Mouse (Mus musculus): ENCODE data around the gene Dab2ip.
A peak's percentile ranks its signal among the peaks of the same experiment; 100 is the strongest.

Gene Dab2ip

GRCm38 (mm10) chr2:35713460-35713859 lies 155.4 kb downstream of the Dab2ip start:
- DNase-seq (ENCODE audit: low read depth, low spot score): no peak

DNA sequence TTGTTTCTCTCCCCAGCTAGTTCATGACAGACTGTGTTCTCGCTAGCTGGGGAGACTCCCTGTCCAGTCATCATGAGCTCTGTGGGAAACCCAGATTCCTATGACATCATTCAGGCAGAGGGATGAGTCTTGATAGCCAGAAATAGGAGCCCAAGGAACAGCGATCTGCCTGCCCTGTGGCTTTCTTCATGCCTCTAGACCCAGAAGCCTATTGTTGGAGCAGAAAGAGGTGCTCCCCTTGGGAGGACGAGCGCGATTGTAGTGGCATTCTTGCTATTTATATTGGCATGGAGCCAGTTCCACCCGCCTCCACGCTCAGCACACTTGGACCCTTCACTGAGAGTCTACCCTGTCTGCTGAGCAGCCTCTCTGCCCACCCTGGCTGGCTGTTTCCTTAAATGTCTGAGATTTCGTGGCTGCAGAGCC lies 156.7 kb downstream of the Dab2ip start:
- peak; percentile 88 for DNase-seq (ENCODE audit: low read depth, low spot score)

DNA sequence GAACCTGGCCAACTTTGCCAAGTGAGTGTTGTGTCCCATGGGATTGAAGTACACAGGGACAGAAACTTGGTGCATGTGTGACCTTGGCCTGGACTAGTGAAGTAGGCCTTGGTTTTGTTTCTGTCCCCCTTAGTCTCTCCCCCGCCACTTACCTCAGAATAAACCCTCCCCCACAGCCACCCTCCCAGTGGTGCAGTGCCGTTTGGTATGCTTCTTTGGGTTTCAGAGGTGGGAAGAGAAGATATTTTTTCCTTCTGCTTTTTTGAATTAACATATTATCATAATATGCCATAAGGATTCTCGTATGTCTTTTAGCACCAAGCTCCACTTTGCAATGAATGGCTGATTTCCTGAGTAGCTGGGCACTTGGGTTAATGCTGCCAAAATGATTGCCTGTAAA lies 157.4 kb downstream of the Dab2ip start:
- peak; percentile 67 for DNase-seq (ENCODE audit: low read depth, low spot score)

- DNase-seq (ENCODE audit: low read depth, low spot score): no peak
These were observed 158.1 kb downstream of the Dab2ip start for GRCm38 (mm10) chr2:35716175-35716574.

- DNase-seq (ENCODE audit: low read depth, low spot score): no peak
These were observed 160.0 kb downstream of the Dab2ip start for GRCm38 (mm10) chr2:35718003-35718500.

- DNase-seq (ENCODE audit: low read depth, low spot score): no peak
These were observed 160.6 kb downstream of the Dab2ip start for GRCm38 (mm10) chr2:35718662-35719061.

DNA sequence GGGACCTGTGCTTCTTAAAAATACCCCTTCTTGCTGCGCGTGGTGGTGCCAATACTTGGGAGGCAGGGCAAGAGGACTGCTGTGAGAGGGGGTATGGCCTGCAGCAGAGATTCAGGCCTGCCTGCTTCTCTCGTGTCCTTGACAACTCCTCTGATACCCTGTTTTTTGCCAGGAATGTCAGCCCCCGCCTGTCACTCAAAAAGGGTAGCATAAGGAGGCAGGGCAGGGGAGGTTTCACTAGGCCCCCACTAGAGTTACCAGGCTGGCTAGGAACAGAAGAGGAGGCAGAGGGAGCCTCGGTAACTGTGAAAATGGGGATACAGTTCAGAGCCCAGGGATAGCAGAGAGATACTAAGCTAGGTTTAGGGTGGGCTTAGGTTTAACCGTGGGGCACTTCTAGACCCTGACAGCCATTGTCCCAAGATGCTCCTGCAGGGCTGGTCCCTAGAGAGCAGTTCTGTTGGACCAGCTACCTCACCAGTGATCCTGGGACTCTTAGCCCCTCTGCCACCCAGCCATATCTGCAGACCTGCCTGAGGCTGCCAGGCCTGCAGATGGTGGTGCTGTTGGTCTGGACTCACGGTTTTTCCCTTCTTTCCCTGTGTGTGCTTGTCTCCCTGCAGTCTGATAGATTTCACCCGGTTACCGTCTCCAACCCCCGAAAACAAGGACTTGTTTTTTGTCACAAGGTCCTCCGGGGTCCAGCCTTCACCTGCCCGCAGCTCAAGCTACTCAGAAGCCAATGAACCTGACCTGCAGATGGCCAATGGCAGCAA lies 161.4 kb downstream of the Dab2ip start:
- peak; percentile 69 for DNase-seq (ENCODE audit: low read depth, low spot score)

DNA sequence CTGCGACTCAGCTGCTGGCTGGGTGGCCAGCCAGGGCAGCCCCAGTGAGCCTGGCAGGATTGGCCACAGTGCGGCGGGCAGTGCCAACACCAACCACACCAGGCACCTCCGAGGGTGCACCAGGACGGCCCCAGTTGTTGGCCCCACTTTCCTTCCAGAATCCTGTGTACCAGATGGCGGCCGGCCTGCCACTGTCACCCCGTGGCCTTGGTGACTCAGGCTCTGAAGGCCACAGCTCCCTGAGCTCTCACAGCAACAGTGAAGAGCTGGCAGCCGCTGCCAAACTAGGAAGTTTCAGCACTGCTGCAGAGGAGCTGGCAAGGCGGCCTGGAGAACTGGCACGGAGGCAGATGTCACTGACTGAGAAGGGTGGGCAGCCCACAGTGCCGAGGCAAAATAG lies 162.0 kb downstream of the Dab2ip start:
- peak; percentile 79 for DNase-seq (ENCODE audit: low read depth, low spot score)

DNA sequence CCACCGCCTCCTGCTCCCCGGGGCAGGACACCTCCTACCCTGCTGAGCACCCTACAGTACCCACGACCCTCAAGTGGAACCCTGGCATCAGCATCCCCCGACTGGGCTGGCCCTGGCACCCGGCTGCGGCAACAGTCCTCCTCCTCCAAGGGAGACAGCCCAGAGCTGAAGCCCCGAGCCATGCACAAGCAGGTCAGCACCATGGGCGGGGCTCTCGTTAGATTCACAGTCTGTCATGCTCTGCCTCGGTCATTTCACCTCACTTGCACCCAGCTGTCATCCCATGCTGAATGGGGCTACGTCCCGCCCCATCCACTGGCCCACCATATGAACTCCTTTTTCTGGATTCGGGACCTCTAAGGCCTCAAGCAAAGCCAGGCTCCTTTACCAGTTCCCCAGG lies 162.5 kb downstream of the Dab2ip start:
- DNase-seq (ENCODE audit: low read depth, low spot score): no peak

DNA sequence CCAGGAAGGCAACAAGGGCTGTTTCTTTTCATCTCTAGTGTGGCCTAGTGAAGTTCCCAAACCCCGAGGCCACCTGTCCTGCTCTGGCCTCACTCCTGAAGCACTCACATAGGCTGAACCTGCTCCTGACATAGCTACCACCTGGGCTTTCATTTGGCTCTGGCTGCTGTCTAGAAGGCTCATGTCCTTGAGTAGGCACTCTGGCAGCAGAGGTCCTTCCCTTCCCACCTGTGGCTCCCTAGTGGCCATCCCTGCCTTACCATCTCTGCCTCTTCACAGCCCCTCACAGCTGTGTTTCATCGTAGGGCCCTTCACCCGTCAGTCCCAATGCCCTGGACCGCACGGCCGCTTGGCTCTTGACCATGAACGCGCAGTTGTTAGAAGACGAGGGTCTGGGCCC lies 162.9 kb downstream of the Dab2ip start:
- no peak for DNase-seq (ENCODE audit: low read depth, low spot score)

- DNase-seq (ENCODE audit: low read depth, low spot score): peak; percentile 64
These were observed 164.8 kb downstream of the Dab2ip start for GRCm38 (mm10) chr2:35722821-35723220.

GRCm38 (mm10) chr2:35723267-35723666 lies 165.2 kb downstream of the Dab2ip start:
- no peak for DNase-seq (ENCODE audit: low read depth, low spot score)

- DNase-seq (ENCODE audit: low read depth, low spot score): peak; percentile 76
These were observed 165.6 kb downstream of the Dab2ip start for GRCm38 (mm10) chr2:35723691-35724090.

DNA sequence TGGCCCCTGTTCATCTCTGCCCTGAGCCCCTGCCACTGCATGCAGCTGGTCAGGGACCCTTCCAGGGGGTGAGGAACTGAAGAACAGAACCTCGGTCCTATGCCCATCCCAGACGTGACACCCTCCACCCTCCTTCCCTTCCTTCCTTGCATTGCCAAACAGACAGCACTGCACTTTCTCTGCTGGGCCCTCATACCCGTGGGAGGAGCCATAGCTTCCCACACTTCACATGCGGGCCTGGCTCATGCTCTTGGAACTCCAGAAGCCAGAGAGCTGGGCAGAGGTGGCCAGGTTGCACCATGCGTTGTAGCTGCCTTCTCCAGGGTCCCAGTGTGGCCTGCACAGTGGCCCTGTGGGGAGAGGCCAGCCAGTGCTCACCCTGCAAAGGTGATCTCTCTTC lies 170.6 kb downstream of the Dab2ip start:
- DNase-seq (ENCODE audit: low read depth, low spot score): peak; percentile 65

GRCm38 (mm10) chr2:35729077-35730065 lies 171.3 kb downstream of the Dab2ip start:
- DNase-seq (ENCODE audit: low read depth, low spot score): no peak

DNA sequence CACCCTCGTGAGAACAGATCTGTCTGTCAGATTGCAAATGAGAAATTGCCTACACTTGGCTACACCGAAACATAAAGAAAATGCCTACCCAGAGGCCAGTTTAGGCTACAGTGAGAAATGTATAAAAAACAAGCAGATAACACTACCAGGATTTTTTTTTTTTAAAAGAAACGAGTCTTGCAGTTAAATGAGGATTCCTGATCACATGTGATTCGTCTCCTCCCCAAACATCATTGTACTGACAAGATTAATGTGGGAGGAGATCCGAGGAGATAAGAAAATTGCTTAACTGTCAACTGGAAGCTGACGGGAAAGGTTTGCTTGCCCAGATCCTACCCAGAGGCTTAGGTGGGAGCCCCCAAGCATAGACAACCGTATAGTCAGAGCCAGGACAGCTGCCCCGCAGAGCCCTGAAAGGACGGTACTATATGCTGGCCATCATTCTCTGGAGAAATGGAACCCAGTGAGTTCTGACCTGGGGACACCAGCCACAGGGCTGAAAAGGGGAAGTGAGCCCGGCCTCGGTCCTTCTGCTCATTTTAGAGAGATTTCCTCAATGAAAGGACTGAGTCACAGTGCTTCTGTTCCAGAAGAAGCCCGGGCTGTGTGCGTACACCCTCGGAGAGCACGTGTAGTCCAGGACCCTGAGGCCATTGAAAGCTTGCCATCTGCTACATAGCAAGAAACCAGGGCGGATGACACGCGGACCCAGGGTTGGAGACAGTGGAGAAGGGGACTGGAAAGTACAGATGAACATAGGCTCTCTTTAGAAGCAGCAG lies 173.8 kb downstream of the Dab2ip start:
- peak; percentile 56 for DNase-seq (ENCODE audit: low read depth, low spot score)

DNA sequence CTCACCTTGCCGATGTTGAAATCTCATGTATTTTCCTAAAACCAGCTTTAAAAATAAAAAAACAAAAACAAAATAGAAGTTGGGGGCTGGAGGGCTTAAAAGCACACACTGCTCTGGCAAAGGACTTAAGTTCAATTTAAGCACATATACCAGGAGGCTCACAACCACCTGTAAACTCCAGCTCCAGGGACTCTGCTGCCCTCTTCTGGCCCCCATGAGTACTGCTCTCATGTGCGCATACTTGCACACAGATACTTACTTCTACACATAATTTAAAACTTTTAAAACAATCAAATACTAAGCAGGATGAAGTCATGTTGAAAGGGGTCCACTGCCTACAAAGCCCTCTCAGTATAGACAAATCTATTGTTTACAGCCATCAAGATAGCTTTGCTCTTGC lies 176.9 kb downstream of the Dab2ip start:
- DNase-seq (ENCODE audit: low read depth, low spot score): no peak

GRCm38 (mm10) chr2:35736061-35736460 lies 178.0 kb downstream of the Dab2ip start:
- no peak for DNase-seq (ENCODE audit: low read depth, low spot score)

DNA sequence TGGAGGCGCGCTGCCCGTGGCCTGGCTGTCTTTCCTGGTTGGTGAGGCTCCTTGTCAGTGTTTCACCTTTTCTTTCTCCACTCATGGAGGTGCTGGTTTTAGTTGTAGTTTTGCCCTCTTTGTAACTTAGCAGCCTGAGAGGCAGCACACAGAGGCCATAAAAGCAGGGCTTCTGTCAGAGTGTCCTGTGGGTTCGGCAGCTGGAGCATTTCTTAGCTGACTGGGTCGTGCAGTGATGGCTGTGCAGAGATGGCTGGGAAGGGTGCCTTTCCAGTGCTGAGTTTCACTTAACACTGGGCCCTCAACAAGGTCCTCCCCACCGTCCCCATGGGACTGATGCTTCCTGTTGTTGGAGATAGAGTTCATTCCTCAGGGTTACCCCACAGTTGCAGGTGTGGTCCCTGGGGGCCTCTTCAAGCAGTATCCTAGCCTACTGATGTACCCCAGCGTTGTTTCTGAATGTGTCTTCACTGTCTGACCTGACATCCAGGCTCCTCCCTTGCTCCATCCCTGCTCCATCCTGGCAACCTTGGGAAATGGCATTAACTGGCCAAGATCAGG lies 179.5 kb downstream of the Dab2ip start:
- no peak for DNase-seq (ENCODE audit: low read depth, low spot score)

GRCm38 (mm10) chr2:35739669-35740254 lies 181.7 kb downstream of the Dab2ip start:
- DNase-seq (ENCODE audit: low read depth, low spot score): no peak

- DNase-seq (ENCODE audit: low read depth, low spot score): no peak
These were observed 187.8 kb downstream of the Dab2ip start for GRCm38 (mm10) chr2:35745876-35746275.
